Mouse (Mus musculus): ENCODE measurements at regions not wholly inside any gene's neighbourhood (a gene's known extent, or its start where the extent isn't known, plus 50 kb on each side); places are given as distances from the start of the nearest gene placed in this dataset.
"Not testable (repeated sequence)": the region's sequence is repeated elsewhere in the genome, so short reads cannot be mapped to it uniquely, and the experiment has no call there.

DNA sequence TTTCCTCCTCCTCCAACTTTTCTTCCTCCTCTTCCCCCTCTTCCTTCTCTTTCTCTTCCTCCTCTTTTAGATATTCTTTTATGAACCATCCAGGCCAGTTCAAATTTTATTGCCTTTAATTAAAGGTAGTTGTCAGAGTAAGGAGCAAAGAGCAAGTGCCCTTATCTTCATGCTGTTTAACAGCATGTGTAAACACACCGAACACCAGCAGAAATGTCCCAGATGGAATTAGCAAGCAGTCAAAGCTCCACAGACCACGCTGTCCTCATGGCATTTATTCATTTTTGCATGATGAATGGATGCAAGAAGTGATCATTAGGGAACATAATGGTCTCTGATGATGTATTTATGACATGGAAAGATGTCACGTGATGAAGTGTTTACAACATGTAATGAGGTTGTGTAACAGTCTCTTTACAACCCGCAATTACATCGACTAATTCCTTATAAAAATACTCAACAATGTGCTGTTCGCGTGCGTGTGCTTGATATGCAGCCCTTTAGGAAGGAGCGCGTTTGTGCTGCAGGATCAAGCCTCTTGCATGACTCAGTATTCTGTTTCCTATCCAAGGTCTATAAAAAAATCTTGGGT, 187.0 kb downstream of the Bmp2 start:
- no peak for DNase-seq (ENCODE audit: low read depth)

DNA sequence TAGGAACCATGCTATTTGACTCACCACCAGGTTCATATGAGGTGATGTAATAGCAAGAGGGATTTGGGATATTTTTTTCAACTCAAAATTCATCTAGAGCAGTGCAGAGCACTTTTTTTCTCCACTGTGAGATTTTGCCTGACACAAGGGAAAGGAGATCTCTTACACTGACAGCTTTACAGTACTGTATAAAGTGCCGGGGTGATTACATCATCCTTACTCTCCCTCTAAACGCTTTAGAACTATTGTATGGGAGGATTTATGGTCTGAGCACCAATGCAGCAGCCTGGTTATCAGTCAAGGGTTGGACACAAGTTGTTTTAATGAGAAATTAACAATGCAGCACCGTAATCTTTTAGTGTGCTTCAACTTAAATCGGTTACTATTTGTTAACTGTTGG, 196.5 kb downstream of the Bmp2 start:
- no peak for DNase-seq (ENCODE audit: low read depth)

- no peak for DNase-seq (ENCODE audit: low read depth)
These were observed 198.1 kb downstream of the Bmp2 start for GRCm38 (mm10) chr2:133749846-133750637.

- no peak for DNase-seq (ENCODE audit: low read depth)
These were observed 202.1 kb downstream of the Bmp2 start for GRCm38 (mm10) chr2:133754088-133754487.

DNA sequence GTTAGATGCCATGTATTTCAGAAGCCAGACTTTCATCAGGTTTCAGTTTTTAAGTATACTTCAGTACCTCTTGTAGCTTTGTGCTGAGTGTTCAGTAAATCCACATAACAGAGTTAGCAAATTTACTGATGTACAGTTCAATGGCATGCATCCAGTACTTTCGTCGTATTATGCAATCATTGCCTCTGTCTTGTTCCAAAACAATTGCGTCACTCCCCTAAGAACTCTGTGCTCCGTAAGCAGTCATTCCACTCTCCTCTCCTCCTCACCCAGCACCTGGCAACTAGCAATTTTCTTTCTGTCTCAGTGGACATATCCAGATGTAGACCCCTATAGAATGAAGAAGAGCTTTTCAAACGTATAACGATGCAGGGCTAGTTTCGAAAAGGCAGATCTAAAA, 209.5 kb downstream of the Bmp2 start:
- no peak for DNase-seq (ENCODE audit: low read depth)

- DNase-seq (ENCODE audit: low read depth): no peak
These were observed 216.6 kb downstream of the Bmp2 start for GRCm38 (mm10) chr2:133768546-133768945.

- DNase-seq (ENCODE audit: low read depth): no peak
These were observed 231.8 kb downstream of the Bmp2 start for GRCm38 (mm10) chr2:133783588-133784342.

- no peak for DNase-seq (ENCODE audit: low read depth)
These were observed 239.1 kb downstream of the Bmp2 start for GRCm38 (mm10) chr2:133791031-133791430.

- DNase-seq (ENCODE audit: low read depth): no peak
These were observed 241.3 kb downstream of the Bmp2 start for GRCm38 (mm10) chr2:133793293-133793692.

DNA sequence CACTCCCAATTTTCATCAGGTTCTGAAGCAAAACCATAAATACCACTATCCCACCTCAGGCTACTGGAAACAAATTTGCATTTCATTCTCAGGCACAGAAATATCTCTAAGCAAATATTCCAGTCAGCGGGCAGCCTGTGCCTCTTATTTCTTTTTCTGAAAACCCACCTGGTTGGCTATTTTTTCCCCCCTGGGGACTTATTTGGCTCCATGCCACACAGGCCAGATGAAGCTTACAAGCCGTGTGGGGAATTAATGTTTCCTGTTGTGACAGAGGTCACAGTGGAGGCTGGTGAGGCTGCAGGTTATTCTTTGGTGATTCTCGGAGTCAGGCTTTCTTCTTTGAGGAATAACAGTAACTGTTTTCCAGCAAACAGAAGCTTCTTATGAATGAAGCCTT, 250.7 kb downstream of the Bmp2 start:
- no peak for DNase-seq (ENCODE audit: low read depth)

DNA sequence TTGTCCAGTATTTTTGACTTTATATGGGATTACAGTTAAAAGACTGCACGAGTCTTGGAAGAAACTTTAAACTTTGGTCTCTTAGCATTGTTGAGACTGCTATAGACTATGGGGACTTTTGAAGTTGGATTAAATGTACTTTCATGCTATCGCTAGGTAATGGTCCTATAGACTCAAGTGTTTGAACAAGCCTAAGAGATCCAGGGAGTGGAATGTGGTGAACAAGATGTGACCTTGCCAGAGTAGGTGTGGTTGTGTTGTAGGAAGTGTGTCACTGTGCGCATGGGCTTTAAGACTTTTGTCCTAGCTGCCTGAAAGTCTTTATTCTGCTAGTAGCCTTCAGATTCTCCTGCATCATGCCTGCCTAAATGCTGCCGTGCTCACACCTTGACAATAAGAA, 269.5 kb downstream of the Bmp2 start:
- no peak for DNase-seq (ENCODE audit: low read depth)

- DNase-seq (ENCODE audit: low read depth): no peak
These were observed 277.4 kb downstream of the Bmp2 start for GRCm38 (mm10) chr2:133829406-133829805.

GRCm38 (mm10) chr2:133850485-133850884, 298.5 kb downstream of the Bmp2 start:
- no peak for DNase-seq (ENCODE audit: low read depth)

DNA sequence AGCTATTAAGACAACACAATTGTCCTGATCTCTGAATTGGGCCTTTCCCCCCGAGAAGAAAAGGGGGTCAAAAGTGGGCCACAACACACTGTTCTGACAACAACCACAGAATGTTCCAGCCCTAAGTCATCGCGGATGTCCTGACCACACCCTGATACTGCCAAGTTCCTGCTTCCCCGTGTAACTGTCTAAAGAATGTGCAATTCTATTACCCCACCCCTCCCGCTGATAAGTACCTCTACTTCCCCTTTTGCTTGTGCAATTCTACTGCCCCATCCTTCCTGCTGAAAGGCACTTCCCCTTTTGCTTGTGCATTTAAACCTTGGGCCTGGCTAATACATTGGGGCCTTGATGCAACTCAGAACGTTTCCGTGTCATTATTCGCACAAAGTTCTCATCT, 323.0 kb downstream of the Bmp2 start:
- DNase-seq (ENCODE audit: low read depth): not testable (repeated sequence)

DNA sequence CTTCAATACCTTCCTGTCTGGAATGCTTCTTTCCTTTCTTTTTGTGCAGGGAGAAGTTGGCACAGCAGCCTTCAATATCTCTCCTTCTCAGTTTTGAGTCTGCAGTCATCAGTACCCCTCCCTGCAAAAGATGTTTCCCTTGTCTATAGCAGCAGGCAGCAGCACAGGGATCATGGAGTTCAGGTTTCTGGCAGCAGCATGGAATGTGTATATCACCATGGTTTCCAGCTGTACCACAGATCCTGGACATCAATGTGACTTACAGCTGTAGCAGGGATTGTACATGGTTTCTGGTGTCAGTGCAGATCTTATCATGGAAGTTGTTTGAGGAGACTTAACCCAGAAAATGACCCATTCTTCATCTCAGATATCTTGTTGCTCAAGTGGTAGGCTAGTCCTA, 331.7 kb downstream of the Bmp2 start:
- no peak for DNase-seq (ENCODE audit: low read depth)

DNA sequence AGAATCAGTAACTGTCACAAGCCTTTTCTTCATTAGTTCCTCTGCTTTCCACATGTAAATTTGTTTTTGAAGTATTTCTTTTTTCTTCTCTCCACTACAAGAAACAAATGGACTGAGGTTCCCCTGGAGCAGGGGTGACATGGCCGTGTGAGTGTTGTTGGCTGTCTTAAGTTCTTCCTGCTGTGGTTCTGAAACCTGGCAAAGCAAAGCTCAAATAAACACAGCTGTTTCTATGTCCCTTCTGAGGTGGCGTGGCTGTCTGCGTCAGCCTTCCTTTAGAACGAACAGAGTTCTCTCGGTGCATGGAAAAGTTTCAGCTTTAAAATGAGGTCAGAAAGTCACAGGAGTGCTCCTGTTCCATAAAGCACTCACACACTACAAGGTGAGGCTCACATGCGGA, 354.3 kb downstream of the Bmp2 start:
- no peak for DNase-seq (ENCODE audit: low read depth)

Measured in naive thymus-derived CD4-positive, alpha-beta T cell, adult 2 months (primary cell).